Mouse (Mus musculus) ZHBTc4 (cell line): Measurements from ENCODE around the gene Metrn.

Source experiments
- DNase-seq: peaks from one replicate; pipeline ENCODE4 v3.0.0-alpha.2; 2011; ENCODE audit warnings: low read depth, low spot score

Gene Metrn

DNA sequence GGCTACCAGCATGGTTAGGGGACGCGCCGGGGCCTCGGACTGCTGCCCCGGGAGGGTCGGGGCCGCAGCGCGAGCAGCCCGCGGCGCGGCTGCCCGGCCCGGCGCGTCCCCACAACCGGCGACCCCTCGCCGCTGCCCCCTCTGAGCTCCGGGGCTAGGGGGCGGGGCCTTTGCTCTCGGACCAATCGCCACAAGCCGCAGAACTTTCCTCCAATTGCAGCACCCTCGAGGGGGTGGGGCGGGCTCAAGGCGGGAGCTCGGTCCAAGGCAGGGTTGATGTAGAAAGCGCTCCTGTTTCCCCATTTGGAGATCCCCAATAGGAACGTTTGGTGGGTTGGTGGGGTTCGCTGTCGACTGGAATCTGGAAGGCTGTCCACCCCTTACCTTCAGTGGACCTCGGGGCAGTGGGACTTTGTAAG is at the start of gene Metrn:
TSS of gene Metrn (minus strand) at position 186 of the 419 bp plus-strand sequence.
- peak; percentile 90 for DNase-seq

DNA sequence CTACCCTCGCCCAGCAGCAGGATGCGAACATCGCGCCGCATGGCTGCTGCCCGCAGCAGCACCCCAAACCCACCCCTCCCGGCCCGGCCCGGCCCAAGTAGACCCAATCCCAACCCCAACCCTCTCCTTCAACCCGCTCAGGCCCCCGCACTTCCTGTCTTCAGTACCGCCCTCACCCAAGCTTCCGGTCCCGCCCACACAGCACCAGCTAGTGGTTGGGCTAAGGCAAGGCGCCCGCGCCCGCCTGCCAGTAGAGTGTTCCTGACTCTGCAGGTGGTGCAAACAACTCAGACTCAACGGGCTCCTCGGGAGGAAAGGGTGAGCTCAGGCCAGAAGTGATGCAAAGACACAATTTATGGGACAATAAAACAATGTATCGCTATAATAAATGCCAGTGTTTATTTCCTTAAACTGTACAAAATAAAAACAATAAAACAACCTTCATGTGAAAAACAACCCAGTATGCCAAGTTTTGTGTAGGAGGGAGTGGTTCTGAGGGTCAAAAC is 47.5 kb upstream of the Metrn start, which contains the start of gene Rhot2:
TSS of gene Rhot2 (minus strand) at position 456 of the 506 bp plus-strand sequence.
- peak; percentile 96 for DNase-seq

DNA sequence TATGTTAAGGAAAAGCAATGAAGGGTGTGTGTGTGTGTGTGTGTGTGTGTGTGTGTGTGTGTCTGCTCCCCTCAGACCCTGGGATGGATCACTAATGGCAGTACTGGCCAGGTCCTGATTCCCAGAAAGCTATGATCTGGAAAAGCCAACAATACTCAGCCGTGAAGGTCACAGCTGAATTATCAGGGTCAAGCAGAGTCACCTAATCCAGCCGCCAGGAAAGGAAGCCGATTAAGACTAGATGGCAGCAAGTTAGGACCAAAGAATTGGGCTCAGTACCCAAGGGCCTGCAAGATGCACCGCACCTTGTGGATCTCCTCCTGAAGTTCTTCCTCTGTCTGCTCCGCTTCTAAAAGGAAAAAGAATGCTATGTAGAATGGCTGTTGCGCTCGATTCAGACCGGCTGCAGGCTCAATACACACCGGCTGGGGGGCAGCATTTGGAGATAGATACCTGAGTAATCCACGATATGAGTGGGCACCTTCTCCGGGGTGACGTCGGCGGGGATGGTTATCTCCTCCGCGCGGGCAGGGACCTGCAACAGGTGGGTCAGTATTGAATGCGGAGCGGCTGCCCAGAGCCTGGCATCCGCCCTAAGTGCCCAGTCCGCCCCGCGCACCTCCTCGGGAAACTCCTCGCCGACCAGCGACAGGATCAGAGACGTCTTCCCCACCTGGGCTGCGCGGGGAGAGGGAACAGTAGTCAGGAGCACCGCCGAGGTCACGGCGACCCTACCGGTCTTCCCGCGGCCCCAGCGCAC is 46.9 kb upstream of the Metrn start:
- DNase-seq = no peak

DNA sequence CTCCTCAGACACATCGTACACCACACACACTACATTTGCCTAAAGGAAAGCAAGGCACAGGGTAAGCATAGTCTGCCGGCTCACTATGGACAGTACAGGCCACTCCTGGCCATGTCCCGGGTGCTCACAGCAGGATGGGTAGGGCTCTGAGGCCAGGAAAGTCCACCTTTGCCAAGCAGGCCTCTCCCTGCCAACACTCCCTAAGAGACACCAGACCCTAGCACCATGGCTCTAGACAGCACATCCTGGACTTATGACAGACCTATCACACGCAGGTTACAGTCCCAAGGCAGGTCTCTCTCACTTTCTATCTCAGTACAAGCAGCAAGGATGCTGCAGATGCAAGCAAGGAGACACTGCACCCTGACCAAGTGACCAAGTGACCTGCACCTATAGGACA is 46.2 kb upstream of the Metrn start:
- no peak for DNase-seq

DNA sequence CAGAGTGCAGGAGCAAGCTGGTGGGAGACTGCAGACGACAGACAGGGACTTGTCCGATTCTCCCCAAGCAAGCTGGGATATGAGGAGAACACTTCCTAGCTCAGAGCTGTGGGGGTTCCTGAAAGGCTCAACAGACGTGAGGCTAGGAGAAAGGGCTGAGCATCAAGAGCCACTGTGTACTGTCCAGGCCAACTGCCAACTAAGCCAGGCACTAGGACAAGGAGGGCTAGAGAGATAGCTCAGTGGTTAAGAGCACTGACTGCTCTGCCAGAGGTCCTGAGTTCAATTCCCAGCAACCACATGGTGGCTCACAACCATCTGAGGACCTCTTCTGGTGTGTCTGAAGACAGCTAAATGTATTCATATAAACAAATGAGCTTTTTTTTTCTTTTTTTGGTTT is 45.6 kb upstream of the Metrn start:
- no peak for DNase-seq

DNA sequence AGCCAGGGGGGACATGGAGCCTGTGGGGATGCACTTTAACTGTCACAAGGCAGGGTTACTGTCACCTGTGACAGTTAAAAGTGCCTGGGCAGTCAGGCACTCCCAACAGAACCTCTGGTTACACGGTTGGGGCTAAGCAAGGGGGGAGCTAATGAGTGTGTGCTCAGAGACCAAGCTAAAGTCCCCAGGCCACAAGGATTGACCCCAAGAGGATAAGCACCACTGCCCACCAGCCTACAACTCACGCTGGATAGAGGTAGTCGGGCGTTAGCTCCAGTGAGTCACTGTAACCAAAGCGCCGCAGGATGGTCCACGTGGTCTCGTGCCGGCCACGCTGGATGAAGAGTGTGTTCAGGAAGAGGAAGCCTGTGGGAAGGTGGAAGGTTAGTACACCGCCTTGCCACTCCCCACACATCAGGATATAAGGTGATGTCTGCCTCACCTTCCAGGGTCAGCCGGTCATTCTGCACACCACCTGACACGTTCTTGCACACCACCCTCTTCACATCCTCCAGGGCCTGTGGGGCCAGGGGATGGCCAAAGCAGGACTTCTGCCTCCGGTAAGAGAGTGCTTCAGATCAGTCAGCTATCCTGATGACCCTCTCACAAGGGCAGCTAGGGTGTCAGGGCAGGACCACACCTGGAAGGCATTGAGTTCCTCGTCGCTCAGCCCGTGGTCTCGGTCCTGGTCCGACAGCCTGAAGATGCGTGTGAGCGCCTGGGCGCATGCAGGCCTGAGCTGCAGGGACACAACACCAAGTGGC is 44.4 kb upstream of the Metrn start, which contains the start of gene Gm20683:
TSS of gene Gm20683 (minus strand) at position 647 of the 764 bp plus-strand sequence.
- DNase-seq = no peak

DNA sequence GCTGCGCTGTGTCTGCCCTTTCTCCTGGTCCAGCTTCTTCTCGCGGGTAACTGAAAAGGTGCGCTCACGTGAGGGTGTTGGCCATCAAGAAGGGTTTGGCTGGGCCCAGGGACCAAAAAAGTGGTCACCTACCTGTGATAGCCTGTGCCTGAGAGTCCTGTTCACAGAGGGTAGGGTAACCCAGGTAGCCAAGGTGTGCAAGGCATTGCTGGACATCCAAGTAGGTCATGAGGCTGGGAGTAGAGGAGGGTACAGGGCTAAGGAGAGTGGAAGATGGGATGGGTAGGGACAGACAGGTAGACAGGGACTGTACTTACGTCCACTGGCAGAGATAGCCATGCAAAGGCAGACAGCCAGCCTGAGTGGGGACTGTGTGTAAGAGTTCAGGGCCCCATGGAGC is 43.6 kb upstream of the Metrn start:
- no peak for DNase-seq

DNA sequence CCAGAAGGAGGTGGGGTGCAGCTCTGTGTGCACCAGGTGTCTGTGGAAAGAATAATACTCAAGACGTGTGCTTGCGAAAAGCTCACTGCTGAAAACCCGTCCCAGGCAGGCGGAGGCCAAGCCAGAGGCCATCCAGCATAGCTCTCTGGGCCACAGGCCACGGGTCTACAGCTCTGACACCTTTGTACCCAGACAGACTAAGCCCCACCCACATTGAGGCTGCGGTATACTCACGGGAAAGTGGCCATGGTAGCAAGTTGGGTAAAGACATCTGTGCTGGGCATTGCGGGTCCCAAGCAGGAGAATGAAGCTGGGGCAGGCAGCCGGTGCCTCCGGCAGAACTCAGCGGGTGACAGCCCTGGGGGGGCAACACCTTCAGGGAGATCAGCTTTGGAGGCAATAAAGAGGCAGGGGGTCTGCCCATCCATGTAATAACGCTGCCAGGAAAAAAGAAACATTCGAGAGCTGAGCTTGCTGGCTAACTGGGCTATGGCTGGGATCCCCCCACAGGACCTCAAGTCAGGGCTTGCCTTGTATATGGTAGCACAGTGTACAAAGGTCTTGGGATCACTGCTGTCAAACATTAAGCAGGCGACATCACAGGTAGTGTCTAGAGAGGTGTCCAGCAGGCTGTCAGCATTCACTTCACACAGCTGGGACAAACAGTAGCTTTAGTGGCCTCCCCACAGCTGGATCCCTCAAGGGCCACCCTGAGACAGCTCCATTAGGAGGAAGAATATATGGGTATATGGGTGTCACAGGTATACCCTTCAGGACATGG is 42.7 kb upstream of the Metrn start:
- no peak for DNase-seq

DNA sequence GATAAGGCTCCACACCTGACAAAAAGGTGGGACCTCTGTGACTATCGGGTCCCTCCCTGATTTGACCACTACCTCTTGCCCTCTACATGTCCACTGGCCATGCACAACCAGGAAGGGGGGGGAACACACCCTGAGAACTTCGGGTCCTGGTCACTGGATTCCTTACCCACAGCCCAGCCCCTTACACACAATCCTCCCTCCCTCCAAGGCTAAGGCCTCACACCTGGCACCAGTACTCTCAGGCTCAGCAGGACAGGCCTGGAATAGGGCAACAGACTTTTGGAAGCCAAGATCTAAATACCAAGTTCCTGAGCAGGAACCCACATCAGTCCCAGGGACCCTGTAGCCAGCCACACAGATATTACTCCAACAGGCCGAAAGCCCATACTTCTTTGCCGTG is 42.0 kb upstream of the Metrn start:
- no peak for DNase-seq

DNA sequence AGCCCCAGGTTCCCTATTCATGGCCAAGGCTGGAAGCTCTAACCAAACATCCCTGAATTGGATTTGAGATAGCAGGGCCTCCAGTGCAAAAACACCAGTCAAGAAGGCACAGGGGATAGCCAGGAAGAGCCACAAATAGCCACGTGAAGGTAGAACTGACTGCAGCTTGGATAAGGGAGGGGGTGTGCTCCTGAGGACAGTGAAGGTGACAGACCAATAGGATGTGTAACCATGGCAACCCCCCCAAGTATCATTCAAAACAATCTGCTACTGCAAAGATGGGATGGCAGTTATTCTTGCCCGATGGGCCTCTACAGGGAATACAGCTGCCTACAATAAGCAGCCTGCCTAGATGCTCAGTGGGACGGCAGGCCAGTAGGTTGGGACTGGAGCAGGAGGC is 40.6 kb upstream of the Metrn start:
- no peak for DNase-seq

DNA sequence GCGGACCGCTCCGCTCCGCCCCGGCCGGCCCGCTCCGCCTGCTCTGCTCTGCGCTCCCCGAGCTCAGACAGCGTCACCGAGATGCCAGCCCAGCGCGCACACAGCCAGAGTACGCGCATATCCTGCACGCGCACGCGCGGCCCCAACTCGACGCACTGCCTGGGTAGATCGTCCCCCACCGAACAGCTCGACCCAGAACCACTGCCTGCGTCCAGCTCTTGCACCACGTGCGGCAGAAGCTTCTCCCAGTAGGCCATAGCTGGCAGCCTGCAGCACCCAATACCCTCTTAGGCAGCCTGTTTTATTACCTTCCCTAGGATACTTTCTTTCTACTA is 40.1 kb upstream of the Metrn start, which contains the start of gene Rhbdl1:
TSS of gene Rhbdl1 (minus strand) at position 220 of the 335 bp plus-strand sequence.
- DNase-seq = peak; percentile 76

DNA sequence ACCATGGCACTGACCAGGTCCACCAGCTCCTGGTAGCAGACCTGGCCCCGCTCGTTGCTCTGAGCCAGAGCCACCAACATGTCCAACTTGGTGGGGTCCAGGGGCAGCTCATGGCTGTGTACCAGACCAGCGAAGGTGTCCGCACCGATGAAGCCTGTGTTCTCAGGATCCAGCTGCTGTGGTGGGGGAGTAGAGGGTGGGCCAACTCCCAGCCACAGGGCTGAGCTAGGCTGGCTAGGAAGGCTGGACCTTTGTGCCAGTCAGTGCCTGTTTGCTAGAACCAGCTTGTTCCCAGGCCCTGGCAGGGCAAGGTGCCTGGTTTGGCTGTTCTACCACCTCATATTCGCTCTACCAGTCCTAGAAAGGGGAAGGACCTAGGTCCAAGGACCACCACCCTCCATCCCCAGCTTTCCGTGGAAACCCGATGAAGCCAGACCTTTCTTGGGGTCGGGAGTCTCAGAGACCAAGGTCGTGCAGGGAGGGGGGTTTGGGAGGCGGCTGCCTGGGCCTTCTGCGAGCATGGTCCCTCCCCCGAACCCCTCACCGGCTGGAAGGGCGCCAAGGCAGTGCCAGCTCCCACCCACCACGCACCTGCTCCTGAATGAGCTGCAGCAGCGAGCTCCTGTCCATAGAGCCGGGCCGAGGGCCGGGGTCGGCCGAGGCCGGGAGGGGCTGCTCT is 39.6 kb upstream of the Metrn start:
- DNase-seq = no peak

DNA sequence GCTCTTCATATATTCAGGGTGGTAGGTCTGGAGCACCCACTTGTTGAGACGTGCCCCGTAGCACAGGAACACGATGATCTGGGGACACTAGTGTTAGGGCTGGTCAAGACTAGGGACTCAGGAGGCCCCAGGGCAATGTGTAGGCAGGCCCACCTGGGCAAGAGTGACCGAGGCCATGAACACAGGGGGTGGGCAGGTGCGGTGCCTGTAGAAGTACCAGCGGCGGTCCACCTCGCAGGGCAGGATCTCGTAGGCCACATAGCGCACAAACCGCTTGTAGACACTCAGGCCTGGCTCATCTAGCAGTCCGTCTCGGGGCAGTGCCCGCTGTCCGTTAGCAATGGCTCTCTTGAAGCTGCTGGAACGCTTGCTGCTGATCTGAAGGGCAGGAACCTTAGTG is 38.9 kb upstream of the Metrn start:
- no peak for DNase-seq

DNA sequence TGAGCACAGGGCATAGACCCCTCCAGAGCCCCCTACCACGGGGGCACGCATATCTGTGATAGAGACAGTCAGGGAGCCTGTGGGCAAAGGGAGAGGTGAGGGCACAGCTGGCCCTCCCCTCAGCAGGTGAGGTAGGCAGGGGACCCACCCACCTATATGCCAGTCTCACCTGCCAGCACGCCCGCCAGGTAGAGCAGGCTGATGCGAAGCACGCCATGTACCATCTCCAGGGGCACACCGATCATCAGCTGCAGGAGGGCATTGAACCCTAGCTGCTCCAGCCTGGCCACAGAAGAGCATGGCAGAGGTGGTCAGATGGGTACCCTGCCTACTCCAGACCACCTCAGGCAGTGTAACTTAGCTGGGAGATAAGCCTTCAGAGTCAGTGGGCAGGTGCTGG is 38.4 kb upstream of the Metrn start:
- DNase-seq = no peak

DNA sequence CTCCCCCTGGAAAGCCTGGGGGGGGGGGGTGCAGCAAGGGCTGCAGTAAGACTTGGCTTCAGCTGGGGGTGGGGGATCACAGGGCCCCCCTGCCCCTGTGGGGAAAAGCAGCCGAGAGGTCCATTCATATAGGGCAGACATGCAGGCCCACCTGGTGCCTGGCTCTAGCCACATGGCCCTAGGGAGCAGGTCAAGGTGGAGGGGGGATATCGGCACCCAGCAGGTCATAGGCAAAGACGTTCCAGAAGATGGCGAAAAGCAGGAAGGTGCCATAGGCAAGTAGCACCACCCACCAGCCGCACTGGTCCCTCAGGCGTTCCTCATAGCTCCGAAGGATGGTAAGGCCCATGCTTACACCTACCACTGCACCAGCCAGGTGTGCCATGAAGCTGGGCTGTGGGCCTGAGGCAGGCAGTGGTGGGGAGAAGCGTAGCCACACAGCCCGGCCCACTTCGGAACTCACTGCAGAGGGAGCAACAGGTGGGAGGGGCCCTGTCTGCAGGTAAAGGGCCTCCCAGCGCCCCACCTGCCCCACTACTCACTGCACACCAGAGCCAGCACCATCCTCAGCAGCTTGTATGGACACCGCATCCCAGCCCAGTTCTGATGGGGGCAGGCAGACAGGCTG is 37.8 kb upstream of the Metrn start:
- no peak for DNase-seq

DNA sequence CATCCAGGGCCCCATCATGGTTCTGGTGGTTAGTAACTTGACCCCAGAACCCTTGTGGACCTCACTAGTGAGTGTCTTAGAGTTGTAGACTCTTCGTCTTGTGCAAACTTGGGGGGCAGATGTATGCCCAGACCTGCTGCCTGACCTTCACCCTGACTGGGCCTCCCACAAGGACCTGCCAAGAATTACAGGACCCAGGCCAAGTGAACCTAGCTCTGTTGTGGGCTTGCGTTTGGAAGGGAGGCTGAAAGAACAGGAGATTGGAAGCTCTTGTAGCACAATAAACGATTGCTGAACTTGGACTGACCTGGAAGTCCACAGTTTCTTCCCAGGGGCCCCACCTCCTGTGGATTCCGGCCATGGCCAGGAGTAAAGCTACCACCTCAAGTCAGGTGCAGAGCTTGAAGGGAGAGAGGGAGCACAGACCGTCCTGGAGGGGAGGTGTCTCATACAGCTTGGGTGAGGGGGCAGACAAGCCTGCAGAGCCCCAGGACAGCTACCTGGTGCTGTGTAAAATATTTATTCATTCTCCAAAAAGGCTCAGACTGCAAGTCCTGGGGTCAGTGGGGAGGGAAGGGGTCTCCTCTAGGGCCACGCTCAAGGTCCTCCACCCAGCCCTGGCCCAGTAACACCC is 37.1 kb upstream of the Metrn start:
- DNase-seq = no peak

DNA sequence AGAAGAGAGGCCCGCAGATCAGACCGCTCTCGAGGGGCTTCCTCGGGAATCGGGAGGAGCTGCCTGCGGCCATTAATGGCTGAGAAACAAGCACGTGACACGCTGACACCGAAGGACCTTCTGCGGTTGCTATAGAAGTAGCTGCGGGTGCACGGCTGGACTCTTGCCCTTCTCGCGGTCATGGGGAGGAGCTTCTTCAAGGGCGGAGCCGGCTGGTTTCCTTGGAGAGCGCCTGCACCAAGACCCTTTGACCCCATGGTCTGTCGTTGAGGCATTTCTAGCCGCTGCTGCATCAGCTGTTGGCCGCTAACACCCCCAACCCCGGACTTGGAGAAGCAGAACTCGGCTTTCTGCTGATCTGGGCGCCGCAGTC is 36.3 kb upstream of the Metrn start, which contains the start of gene Stub1:
TSS of gene Stub1 (minus strand) at position 114 of the 373 bp plus-strand sequence.
- DNase-seq = peak; percentile 91

DNA sequence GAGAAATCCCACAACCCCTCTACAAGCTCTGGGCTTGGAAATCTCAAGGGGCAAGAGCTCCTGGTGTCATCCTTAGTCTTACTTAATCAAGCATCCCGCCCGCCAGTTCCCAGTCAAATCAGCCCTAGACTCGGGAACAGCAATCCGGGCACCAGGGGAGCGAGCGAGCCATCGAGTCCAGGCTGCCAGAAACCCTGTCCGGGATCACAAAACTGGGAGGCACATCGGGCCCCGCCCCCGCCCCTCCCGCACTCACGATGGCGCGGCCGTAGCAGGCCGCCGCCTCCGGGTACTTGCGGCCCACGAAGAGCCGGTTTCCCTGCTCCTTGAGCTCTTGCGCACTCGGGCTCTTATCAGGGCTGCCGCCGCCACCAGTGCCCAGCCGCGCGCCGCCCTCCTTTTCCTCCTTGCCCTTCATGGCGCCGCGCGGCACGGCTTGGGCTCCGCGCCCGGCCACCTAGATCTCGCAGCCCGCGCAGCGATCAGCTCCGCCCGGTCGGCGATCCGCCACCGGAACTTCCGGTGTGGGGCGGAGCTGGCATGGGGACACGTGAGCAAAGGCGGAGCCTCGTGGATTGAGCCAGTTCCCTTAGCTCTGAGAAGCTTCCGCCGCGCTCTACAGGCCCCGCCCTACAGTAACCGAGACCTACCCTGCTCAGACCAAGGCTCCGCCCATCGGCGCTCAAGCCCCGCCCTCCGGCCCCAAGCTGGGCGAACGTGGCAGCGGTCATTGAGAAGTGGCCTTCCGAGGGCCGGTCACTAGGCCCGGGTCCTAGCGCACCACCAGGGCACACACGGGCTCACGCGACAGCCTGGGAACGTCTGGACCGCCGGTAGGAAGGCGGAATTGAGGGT is 35.7 kb upstream of the Metrn start:
- peak; percentile 99 for DNase-seq
